Mouse (Mus musculus): ENCODE measurements around the gene Ppm1b.

DNA sequence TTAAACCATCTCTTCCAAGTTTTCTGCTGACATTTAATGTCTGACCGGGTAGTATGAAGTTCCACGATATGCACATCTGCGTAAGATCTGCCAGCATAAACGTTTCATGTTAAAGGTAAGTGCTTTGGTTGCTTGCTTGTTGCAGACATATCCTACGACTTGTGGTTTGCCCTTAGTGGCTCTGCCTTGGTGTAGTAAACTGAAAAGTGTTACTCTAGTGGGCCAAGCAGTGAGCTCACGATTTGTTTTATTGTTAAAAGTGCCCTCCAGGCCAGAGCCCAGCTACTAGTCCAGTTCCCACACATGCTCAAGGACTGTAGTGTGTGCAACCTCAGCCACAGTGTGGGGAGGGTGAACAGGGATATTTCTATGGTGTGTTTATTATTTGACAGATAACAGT, 69.9 kb downstream of the Ppm1b start:
- TF ChIP-seq RCOR1 (IDR thresholded peaks at IDR 0.05; ENCODE audit: low read depth, low read length) (no peak), CTCF (IDR thresholded peaks at IDR 0.05 in 2 of 3, conservative IDR thresholded peaks at IDR 0.05 in 1 of 3; ENCODE audit: control insufficient read depth in 1 of 3, insufficient read depth in 1 of 3, low read depth in 2 of 3, low read length in 3 of 3, poor library complexity in 1 of 3, severe bottlenecking in 1 of 3) (no peak)

Measured in MEL (cell line).